Mouse (Mus musculus) kidney, postnatal 0 days (tissue): ENCODE data around the gene Tet3. TPM values are rescaled to one million over a fixed set of nuclear protein-coding genes. Genes with fewer than 3 reads are reported as not detected.

Experiments
- ATAC-seq: fragments of 200-750 bp; cut with Nextera tagmentation; replicated peaks from 2 replicates; pipeline ENCODE4 v1.8.0; 2017; ENCODE audit warnings: low read depth, moderate number of reproducible peaks, moderate TSS enrichment, moderate library complexity; ENCODE audit not compliant: low FRiP score
- DNase-seq: peaks from one replicate; pipeline ENCODE4 v3.0.0-alpha.2; 2016; ENCODE audit warnings: low spot score
- H3K27ac ChIP-seq: fragments of 300-500 bp; sonication (generic); 2 replicates; pipeline ENCODE4 v1.5.1; 2014; ENCODE audit warnings: mild to moderate bottlenecking
- H3K27me3 ChIP-seq: fragments of 300-500 bp; sonication (generic); 2 replicates; pipeline ENCODE4 v1.6.1; 2014; ENCODE audit warnings: low read length, mixed read lengths; ENCODE audit not compliant: insufficient read depth
- H3K36me3 ChIP-seq: fragments of 300-500 bp; sonication (generic); 2 replicates; pipeline ENCODE4 v1.6.1; 2014; ENCODE audit warnings: low read length, mixed read lengths; ENCODE audit not compliant: insufficient read depth
- H3K4me1 ChIP-seq: fragments of 300-500 bp; sonication (generic); replicated peaks from 2 replicates; pipeline ENCODE4 v1.6.1; 2014; ENCODE audit warnings: antibody characterized with exemption, low read length, mixed read lengths; ENCODE audit not compliant: insufficient read depth
- H3K4me2 ChIP-seq: fragments of 300-500 bp; sonication (generic); 2 replicates; pipeline ENCODE4 v1.6.1; 2014; ENCODE audit warnings: mild to moderate bottlenecking, low read length, moderate library complexity, mixed read lengths
- H3K4me3 ChIP-seq: fragments of 300-500 bp; sonication (generic); replicated peaks from 2 replicates; pipeline ENCODE4 v1.5.1; 2014; ENCODE audit warnings: low read depth, low read length
- H3K9ac ChIP-seq: fragments of 300-500 bp; sonication (generic); 2 replicates; pipeline ENCODE4 v1.6.1; 2014; ENCODE audit warnings: low read depth, low read length
- H3K9me3 ChIP-seq: fragments of 300-500 bp; sonication (generic); replicated peaks from 2 replicates; pipeline ENCODE4 v1.6.1; 2016; ENCODE audit warnings: low read length, inconsistent platforms, mixed read lengths
- CTCF ChIP-seq: IDR thresholded peaks from 2 replicates; pipeline ENCODE4 v1.5.1; 2016; ENCODE audit warnings: antibody characterized with exemption, low read depth, mild to moderate bottlenecking, moderate library complexity
- WGBS: fragments of 180-500 bp; shearing (Covaris S2); extraction: QIAGEN DNeasy Blood & Tissue Kit; methylation state at CpG from one replicate; pipeline ENCODE4 v1.1.7; 2014; 5-methylcytosine and 5-hydroxymethylcytosine counted together
- polyA plus RNA-seq: library from polyadenylated mRNA; unstranded; fragments of >200 nt; fragmentation: Nextera tagmentation; extraction: Ambion mirVana; gene quantifications from 2 replicates; pipeline ENCODE4 v1.2.1, GENCODE M21; 2015

Tet3 gene
- polyA plus RNA-seq, 1 experiment from 2014 or later = 32.3 TPM

- Histone ChIP-seq H3K36me3 (peaks cover 39% of the 10 kb centered on the region), H3K4me2 (no peak overlapping the region), H3K27me3 (no peaks in the 10 kb centered on the region), H3K4me3 (no peak overlapping the region), H3K27ac (no peak overlapping the region), H3K9me3 (no peaks in the 10 kb centered on the region), H3K9ac (no peak overlapping the region), H3K4me1 (no peaks in the 10 kb centered on the region)
- TF ChIP-seq CTCF = no peak
- no peak for ATAC-seq
- DNase-seq = no peak
- WGBS = 89% methylated on average over 12 of the region's 12 CpGs
Observed at GRCm38 (mm10) chr6:83363075-83363474, 95.8 kb downstream of the Tet3 start.

DNA sequence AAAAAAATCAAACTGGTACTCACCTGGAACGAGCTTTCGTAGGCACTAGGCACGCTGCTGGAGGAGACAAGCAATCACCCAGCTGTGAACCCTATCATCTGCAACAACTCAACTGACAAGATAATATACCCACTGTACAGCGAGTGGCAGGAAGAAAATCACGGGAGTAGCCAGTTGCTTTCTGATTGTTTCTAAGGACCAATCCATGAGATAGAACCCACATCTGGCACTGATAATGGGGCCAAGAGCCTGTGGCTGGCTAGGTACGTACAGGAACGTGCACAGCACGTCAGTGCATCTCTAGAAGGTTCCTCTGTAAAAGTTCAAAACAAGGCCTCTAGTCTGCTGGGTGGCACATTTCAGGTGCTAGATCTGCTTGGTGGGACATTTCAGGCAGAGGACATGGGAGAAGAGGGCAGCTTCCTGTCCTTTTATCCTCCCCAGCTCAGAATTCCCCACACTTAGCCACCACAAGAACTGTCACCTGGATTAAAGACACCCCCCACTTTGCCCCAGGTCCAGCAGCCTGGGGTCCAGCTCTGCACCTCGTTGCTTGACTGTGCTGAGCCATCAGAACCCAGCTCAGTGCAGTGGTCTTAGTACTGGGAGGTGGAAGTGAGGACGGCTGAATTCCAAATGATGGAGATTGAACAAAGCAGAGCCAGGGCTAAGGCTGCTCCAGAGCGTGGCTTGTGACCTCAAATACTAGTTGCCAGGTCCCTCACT, 97.2 kb downstream of the Tet3 start:
- WGBS = 86% methylated on average over 11 of the region's 11 CpGs
- no peak overlapping the region for H3K4me2 ChIP-seq
- no peak overlapping the region for H3K9ac ChIP-seq
- ATAC-seq (no peak), DNase-seq (no peak)
- H3K9me3 ChIP-seq = no peaks in the 10 kb centered on the region
- H3K4me3 ChIP-seq = no peak overlapping the region
- H3K4me1 ChIP-seq = no peaks in the 10 kb centered on the region
- TF ChIP-seq CTCF = no peak
- peaks cover 27% of the 10 kb centered on the region for H3K36me3 ChIP-seq
- no peaks in the 10 kb centered on the region for H3K27me3 ChIP-seq
- no peak overlapping the region for H3K27ac ChIP-seq

- Histone ChIP-seq H3K4me3 (no peak overlapping the region), H3K27ac (no peak overlapping the region), H3K9me3 (no peaks in the 10 kb centered on the region), H3K4me2 (no peak overlapping the region), H3K4me1 (no peaks in the 10 kb centered on the region), H3K9ac (no peak overlapping the region), H3K27me3 (no peaks in the 10 kb centered on the region), H3K36me3 (peaks cover 35% of the 10 kb centered on the region)
- no peak for TF ChIP-seq CTCF
- DNase-seq = no peak
- no peak for ATAC-seq
- WGBS = 93% methylated on average over 10 of the region's 10 CpGs
Observed at GRCm38 (mm10) chr6:83357436-83357835, 101.4 kb downstream of the Tet3 start.

GRCm38 (mm10) chr6:83356569-83357138, 102.2 kb downstream of the Tet3 start:
- Histone ChIP-seq H3K4me2 (no peak overlapping the region), H3K27me3 (no peaks in the 10 kb centered on the region), H3K36me3 (peaks cover 35% of the 10 kb centered on the region), H3K4me3 (no peak overlapping the region), H3K4me1 (no peaks in the 10 kb centered on the region), H3K9ac (no peak overlapping the region), H3K9me3 (no peaks in the 10 kb centered on the region), H3K27ac (no peak overlapping the region)
- WGBS = 23% methylated on average over 7 of the region's 7 CpGs
- peak; percentile 44; the same call in 1 of the 2 replicates for ATAC-seq
- DNase-seq = peak; percentile 92
- peak; percentile 98 for TF ChIP-seq CTCF

GRCm38 (mm10) chr6:83354856-83355781, 103.8 kb downstream of the Tet3 start:
- Histone ChIP-seq H3K27ac (no peak overlapping the region), H3K4me1 (peaks cover 3% of the 10 kb centered on the region), H3K9me3 (no peaks in the 10 kb centered on the region), H3K36me3 (peaks cover 35% of the 10 kb centered on the region), H3K4me2 (no peak overlapping the region), H3K4me3 (no peak overlapping the region), H3K27me3 (no peaks in the 10 kb centered on the region), H3K9ac (no peak overlapping the region)
- ATAC-seq (0 out of 2 replicates have a peak, but pooled peaks have one; percentile 4), DNase-seq (no peak)
- no peak for TF ChIP-seq CTCF
- 82% methylated on average over 9 of the region's 9 CpGs for WGBS
